Mouse (Mus musculus) gastrocnemius, adult 18-20 months (tissue): ENCODE results near the gene D330020A13Rik. TPM values are rescaled to one million over a fixed set of nuclear protein-coding genes. Genes with fewer than 3 reads are reported as not detected.

Experiments
- DNase-seq: peaks from one replicate; pipeline ENCODE4 v3.0.0; 2021; ENCODE audit warnings: low spot score
- long read RNA-seq, 2 experiments: library from polyadenylated mRNA; stranded (forward); transcript quantifications; one replicate each; pipeline ENCODE4 v2.0.0; 2021
- total RNA-seq, 2 experiments: library from RNA; stranded (reverse); gene quantifications; 2 replicates each; pipeline ENCODE4 v1.2.3; 2021

The D330020A13Rik gene
- total RNA-seq, result not detected
- long read RNA-seq, experiment 1, result 0 reads
- long read RNA-seq, experiment 2, partial matches to known transcripts, result 0 of 1 reads
- long read RNA-seq, experiment 2, other reads (novel, unspliced or antisense), result 0 of 1 reads

DNA sequence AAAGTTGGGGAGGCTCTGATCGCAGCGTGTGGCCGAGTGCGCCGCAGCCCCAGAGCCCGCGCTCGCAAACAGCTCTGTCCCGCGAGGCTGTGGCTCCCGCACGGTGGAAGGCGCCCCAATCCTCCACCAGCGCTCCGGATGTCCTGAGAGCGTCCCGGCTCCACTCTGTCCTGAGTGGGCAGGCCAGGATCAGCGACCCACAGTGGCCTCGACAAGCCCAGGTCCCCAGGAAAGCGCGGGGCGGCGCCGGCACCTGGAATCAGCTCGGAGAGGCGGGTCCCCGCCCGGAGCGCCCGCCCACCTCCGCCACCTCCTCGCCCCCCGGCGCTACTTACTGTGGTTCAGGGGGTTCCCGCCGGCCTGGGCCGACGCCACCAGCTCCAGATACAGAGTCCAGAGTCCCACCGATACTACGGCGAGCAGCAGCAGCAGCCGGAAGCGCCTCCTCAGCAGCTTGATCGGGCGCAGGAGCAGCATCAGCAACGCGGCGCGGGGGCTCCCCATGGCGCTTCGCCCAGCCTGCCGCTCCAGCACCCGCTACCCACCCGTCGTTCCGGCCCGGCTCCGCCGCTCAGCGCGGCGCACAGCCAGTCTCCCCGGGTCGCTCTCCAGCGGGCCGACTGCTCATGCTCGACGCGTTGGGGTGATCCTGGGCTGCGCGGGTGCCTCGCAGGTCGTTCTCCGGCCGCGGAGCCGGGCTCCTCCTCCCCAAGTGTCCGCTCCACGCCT, at the start of gene D330020A13Rik, which contains the start of gene B4galnt3:
Gene D330020A13Rik (plus strand): TSS at position 309 of the 729 bp plus-strand sequence.
Gene B4galnt3 (minus strand): TSS at position 504 of the 729 bp plus-strand sequence.
- no peak for DNase-seq

DNA sequence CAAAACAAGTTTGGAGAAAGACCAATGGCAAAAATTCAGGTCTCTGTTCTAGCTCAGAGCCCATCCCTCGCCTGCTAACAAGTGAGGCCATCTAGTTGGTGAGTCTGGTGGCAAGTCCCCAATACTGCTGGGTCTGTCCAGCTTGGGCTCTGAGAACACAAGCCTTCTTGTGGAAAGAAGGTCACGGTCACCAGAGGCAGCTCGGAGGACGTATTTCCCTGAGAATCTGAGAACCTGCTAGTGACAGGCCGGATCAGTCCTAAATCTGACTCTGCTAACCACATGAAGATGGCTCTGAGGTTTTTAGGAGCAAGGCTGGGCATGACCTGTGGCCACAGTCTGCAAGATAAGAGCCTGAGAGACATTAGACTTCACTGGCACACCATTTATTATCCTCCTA, 47.5 kb upstream of the D330020A13Rik start:
- no peak for DNase-seq

DNA sequence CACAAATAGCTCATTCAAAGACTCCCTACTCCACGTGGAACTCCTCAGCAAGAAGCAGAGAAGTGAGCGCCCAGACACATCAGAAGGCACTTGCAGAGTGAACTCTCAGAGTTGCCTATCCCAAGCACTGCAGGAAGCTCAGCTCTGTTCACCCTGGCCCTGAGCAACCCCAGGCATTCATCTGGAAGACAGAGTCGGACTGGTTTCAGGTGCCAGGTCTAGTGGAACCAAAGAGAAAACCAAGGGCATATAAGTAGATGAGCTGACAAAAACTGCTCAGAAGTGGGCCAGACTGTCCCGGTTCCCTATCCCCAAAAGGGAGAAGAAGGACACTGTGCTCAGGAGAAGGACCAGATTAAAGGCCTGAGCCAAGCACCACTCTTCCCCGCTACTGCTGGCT, 44.3 kb upstream of the D330020A13Rik start:
- DNase-seq, result no peak

DNA sequence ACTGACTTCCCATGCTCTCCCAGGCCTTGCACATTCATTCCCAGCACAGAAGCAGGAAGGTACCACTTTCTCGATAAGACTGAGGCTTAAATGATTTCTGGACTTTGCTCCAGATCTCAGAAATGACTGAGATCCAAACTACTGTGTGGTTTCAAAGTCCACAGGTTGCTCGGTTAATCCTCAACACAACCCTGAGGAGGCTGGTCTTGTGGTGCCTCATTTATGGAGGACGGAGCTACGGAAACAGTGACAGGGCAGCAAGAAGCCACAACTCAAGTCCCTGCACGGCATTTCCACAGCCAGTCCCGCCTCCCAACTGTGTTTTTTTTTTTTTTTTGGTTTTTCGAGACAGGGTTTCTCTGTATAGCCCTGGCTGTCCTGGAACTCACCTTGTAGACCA, 43.2 kb upstream of the D330020A13Rik start:
- DNase-seq, result no peak

DNA sequence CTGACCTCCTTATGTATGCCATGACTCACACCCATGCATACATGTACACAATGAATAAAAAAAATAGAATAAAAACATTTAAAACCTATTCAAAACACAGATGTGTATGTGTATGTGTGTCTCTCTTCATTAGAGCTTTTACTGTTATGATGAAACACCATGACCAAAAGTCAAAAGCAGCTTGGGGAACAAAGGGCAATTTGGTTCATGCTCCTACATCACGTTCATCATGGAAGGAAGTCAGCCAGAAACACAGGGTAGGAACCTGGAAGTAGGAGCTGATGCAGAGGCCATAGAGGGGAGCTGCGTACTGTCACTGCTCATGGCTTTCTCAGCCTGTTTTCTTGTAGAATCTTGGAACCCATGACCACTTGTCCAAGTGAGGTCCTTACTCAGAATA, 41.4 kb upstream of the D330020A13Rik start:
- no peak for DNase-seq

DNA sequence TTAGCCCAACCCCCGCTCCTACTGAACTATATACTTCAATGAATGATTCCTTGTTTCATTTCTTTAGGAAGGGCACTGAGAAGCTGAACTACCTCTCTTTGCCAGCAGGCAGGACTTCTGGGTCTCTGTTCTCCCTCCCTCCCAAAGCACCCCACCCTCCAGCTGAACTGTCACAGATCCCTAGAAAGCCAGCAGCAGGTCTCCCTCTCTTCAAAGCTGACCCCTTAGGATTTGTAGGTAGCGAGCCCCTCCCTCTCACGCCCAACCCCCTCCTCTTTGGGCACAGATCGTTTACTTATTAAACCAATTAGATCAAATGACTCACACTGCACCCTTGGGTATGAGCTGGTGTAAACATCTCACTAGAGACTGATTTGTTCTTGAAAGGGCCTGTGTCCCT, 39.5 kb upstream of the D330020A13Rik start:
- no peak for DNase-seq

DNA sequence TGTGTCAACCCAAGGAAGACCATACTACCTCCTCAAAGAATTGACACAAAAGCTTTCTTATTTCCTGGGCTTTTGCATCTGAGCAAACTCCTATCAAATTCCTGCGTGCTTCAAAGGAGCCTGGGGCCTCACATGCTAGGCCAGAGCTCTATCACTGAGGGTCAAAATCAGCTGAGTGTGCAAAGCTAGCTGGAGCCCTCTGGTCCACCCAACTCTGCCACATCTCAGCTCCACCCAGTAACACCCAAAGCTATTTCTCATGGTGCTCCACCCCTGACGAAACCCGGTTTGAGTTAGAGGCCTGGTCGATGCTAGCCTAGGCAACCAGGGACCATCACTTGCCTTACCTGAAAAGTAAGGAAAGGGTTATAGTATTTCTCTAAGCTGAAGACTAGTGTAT, 39.0 kb upstream of the D330020A13Rik start:
- DNase-seq, result no peak

DNA sequence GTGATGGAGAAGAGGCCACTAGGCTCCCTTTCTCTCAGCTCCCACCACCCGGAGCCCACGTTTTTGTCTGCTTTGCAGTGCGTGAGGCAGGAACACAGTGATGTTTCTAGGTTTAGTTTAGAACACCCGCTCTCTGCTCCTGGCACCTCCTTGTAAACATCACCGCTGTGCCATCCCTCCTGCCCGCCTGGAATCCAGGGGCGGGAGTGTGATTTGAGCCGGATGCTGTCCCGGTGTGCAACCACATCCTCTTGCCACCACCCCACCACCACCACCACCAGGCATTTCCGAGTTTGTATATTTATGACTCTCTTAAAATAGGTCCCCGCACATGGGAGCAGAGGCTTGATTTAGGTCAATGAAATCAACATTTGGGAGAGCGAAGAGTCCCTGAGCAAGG, 38.5 kb upstream of the D330020A13Rik start:
- peak; percentile 19 for DNase-seq

DNA sequence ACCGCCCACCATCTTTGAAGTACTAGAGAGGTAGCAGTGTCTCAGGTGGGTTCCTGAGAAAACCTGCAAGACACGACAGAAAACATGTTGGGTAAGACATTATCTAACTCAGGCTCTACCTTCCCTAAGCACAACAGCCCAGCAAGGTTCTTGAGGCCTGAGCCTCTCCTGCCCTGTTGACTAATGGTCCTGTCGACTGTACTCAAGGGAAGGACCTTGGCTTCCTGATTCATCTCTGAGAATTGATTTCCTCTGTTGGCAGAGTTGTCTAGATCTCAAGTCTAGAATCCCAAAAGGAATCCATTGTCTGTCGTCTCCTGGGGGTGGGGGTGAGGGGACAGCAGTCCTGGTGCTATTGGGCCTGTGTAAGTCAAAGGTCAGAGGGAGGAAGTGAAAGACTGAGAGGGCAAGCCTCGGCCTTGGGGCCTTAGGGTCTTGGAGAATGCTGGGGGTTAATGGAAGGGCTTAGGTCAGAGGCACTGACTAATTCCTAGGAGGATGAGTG, 37.7 kb upstream of the D330020A13Rik start:
- DNase-seq, result no peak

DNA sequence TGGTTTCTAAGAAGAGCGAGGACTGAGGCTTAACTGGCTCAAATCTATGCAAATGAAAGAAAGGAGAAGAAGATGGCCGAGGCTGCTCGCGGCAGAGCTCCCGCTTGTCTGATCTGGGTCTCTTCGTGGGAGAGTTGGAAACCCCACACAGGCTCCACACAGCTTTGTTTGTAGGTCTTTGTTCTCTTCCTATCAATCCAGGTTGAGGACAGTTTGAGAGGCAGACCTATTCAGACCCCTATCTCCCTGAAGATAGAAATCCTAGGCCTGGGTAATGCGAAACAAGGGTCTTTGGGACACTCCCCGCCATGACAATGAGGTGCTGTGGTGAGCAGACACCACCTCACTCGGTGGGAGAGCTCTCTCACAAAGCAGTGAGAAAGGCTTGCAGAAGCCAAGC, 34.7 kb upstream of the D330020A13Rik start:
- no peak for DNase-seq

DNA sequence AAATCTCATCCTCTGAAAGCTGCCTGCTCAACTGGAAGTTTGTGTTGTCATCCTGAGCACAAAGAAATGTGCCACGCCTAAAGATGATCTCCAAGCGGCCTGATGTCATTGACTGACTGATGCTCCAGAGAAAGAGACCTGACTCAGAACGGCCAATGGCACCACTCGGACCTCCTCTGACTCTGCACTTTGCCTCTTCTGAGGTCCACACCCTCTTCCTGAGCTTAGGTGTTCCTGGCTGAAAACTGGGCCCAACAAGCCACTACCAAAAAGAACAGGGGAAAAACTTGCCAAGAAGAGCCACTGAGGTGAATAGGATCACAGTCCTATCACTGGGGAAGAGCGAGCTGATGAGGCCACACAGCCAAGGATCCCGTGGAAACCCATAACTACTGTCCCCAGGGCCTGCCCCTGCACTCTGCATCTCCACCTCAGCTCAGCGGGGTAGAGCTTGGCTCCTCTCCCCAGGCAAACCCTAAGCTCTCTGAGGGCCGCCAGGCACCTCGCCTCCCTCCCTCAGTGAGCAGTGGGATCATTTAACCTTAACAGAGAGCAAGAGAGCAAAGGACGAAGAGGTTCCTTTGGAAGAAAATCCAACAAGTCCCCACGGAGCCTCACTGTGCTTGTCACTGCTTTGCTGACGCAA, 31.2 kb upstream of the D330020A13Rik start:
- no peak for DNase-seq

DNA sequence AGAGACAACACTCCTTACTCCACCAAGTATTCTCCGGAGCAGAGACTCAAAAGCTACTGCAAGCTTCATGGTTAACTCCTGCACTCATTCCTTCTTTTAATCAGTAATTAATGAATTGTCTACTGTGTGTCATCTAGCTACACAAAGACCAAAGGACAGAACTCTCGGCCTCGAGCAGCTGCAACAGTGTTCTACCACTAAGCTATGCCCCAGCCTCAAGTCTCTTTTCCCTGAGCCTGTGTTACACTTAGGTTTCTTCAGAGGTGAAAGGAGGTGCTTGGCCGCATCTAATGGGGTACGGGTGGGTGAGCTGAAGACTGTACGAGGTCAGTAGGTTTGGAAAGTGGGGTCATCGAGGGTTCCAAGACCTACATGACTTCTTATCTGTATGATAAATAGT, 30.6 kb upstream of the D330020A13Rik start:
- DNase-seq, result no peak

DNA sequence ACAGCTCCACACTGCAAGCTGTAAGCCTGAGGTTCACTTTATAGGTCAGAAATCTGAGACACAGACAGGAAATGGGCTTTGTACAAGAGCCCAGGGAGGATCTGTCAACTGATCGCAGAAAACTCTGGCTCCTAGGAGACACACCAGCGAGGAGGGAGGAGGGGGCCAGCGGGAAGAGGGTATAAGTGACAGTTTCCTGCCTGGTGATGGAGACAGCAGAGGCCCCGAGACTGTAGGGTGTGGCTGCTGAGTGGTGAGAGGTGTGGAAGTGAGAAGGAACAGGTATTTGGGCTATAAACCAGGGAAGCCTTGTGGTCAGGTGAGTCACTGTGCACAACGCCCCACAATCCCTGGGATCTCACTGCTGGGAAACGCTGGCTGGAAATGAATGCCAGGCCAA, 30.0 kb upstream of the D330020A13Rik start:
- no peak for DNase-seq

DNA sequence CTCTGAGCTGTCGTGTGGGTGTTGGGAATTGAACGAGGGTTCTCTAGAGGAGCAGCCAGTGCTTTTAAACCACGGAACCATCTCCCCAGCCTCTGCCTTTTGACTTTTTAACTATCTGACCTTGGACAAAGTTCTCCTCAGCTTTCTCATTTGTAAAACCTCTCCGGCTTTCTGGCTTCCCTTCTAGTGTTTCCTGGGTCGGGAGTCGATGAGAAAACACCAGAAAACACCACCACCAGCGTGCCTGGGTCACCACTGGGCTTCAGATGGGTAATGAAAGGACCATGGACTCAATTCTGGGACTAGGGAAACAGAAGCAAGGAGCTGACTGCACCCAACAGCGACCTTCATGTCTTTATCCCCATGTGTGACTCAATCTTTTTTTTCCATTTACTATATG, 20.0 kb upstream of the D330020A13Rik start:
- DNase-seq, result no peak

DNA sequence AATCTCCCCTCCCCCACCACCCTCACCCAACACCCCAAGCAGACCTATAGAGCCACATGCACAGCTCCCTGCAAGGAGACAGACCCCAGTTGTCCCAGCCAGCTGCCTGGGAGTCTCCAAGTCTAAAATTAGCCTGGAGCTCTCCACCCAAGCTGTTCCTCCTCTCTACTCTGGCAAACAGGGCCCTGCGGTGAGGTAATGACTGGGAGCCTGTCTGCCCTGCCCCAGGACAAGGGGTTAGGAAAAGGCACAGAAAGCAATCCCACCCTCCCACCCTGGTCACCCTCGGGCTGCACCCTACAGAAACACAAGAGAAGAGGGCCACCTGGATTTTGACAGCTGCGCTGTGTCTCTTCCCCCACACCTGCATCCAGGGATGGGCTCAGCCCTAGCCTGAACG, 19.3 kb upstream of the D330020A13Rik start:
- peak; percentile 59 for DNase-seq

DNA sequence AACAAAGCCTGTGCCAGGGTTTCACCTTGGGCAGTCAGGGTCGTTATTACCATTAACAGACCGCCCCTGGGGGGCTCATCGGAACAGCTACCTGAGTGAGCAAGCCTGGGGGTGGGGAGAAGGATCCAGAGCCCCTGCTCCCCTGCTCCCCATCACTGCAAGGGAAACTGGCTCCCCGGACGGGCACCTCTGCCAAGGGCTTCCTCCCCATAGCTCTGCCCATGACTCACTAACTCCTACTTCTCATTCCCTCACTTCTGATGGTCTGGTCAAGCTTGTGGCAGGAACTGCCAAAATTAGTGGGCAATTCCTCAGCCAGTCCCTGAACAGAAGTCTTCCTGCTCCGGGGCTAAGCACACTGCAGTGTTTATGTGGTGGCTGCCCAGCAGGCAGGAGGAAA, 18.9 kb upstream of the D330020A13Rik start:
- DNase-seq, result no peak

DNA sequence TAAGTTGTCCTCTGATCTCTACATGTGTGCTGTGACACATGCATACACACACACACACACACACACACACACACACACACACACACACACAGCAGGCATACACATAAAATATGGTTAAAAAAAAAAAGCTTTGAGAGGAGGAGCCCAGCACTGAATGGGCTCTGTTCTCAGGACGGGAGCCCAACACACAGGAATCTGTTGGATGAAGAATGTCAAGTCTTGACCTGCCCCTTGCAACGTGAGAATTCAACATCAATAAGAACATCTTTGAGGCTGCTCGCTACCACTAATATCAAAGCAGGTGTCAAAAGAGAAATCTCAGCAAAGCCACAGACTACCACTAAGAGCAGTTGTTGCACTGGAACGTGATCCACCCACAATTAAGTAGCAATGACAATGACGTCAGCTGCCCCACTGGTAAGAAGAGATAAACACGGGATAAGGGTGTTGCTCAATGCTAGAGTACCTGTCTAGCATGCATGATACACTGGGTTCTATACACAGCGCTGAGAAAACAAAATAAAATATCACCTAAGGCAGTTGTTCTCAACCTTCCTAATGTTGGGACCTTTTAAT, 17.2 kb upstream of the D330020A13Rik start:
- no peak for DNase-seq

DNA sequence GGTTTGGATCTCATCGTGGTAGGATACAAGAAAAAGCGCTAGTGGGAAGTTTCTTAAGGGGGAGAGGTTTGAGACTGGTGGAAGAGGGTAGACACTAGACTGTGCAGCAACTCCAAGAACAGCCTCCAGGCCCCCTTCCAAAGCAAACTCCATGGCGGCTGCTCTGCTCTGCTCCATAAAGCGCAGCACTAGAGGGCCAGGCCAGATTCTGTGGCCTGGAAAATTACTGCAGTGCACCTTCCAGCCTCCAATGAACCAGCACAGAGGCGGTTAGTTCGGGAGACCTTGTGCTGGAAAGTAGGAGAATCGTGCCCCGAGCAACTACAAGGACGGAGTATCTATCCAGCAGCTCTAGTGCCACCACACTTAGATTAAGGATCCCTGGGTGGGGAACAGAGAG, 6.9 kb upstream of the D330020A13Rik start:
- DNase-seq, result no peak

DNA sequence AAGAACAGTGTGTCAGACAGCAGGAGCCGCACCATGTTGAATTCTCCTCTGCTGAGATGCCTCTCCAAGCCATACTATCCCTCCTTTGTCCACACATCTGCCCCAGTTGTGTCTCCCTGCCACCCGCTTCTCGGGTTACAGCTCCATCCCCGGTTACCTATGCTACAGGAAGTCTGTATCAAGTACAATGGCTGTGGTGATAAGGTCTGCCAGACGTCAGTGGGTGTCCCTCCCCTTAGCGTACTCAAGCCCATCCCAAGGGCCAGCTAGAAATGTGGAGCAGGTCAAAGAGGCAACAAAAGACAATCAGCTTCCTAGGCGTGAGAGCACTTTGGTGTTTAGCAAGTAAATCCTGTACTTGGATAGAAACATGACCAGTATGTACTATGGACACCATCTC, 5.6 kb upstream of the D330020A13Rik start:
- no peak for DNase-seq

DNA sequence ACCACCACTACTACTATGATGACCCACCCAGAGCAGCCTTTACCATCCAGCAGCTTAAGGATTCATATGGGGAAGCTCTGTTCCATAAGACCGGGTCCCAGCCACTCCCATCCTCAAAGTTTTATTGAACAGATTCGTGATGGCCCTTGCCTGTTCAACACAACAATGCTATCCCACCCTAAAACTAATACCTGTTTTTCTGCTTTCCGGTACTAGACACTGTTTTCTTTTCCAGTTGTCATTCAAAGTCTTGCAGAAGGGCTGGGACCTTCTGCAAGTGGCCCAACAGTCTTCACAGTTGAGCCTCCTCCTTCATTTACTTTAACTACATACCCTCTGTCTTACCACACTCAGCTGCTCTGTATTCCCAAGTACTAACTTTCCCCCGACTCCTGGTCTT, 4.7 kb upstream of the D330020A13Rik start:
- no peak for DNase-seq

DNA sequence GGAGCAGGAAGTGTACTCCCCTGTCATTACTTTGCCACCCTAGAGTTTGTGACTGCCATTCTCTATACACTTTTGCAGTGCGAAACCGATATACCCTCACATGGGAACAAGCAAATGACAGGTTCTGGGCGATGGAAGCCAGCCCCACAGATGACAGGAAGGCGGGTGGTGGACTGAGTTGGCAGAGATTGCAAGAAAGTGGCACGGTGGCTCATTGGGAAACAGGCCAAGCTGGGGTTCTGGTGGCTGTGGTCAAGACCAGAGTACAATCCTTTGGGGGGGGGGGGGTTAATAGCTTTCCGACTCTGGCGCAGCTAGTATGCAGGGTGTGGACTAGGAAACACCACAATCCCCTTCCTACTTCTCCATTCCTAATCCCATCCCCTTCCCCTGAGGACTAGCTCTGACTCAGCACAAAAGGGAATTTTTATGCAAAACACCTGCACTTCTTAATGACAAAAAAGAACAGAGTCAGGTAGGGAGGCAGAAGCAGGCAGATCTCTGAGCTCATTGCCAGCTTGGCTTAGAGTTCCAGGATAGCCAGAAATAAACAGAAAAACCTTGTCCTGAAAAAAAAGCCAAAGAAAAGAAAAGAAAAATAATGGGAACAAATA, 2.7 kb upstream of the D330020A13Rik start:
- no peak for DNase-seq

DNA sequence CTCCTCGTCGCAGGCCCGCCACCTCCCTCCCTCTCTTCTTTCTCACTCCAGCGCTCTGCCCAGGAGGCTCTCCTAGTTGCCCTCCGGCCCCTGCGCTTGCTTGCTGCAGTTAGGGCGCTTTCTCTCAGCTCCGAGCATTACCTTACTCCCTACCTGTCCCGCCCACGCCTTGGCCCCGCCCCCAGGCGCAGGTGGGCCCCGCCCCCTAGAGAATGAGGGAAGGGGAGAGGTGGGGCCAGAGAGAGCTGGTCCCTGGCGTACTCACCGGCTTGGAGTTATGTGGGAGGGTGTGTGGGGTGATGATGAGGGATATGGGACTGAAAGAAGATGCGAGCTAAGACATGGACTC, 595 bp downstream of the D330020A13Rik start:
- no peak for DNase-seq
